Mouse (Mus musculus) lung, postnatal 0 days (tissue): ENCODE measurements at regions not wholly inside any gene's neighbourhood (a gene's known extent, or its start where the extent isn't known, plus 50 kb on each side); places are given as distances from the start of the nearest gene placed in this dataset.
"Not testable (repeated sequence)": the region's sequence is repeated elsewhere in the genome, so short reads cannot be mapped to it uniquely, and the experiment has no call there.

Experiments used
- ATAC-seq: fragments of 200-750 bp; cut with Nextera tagmentation; 2 replicates; pipeline ENCODE4 v1.8.0; 2017; ENCODE audit warnings: moderate library complexity
- DNase-seq: peaks from one replicate; pipeline ENCODE4 v3.0.0-alpha.2; 2016; ENCODE audit warnings: low spot score
- H3K27ac ChIP-seq: fragments of 300-500 bp; sonication (generic); 2 replicates; pipeline ENCODE4 v1.5.1; 2014; ENCODE audit warnings: antibody characterized with exemption, mild to moderate bottlenecking, low read length, mixed read lengths
- H3K27me3 ChIP-seq: fragments of 300-500 bp; sonication (generic); replicated peaks from 2 replicates; pipeline ENCODE4 v1.6.1; 2014; ENCODE audit warnings: low read length, mixed read lengths; ENCODE audit not compliant: insufficient read depth
- H3K36me3 ChIP-seq: fragments of 300-500 bp; sonication (generic); 2 replicates; pipeline ENCODE4 v1.6.1; 2014; ENCODE audit warnings: low read length, mixed read lengths; ENCODE audit not compliant: insufficient read depth
- H3K4me1 ChIP-seq: fragments of 300-500 bp; sonication (generic); 2 replicates; pipeline ENCODE4 v1.6.1; 2014; ENCODE audit warnings: antibody characterized with exemption, low read depth, low read length, mixed read lengths; ENCODE audit not compliant: insufficient read depth
- H3K4me2 ChIP-seq: fragments of 300-500 bp; sonication (generic); replicated peaks from 2 replicates; pipeline ENCODE4 v1.6.1; 2014; ENCODE audit warnings: low read depth, mild to moderate bottlenecking, low read length, moderate library complexity, mixed read lengths
- H3K4me3 ChIP-seq: fragments of 300-500 bp; sonication (generic); 2 replicates; pipeline ENCODE4 v1.5.1; 2014; ENCODE audit warnings: low read depth, low read length
- H3K9ac ChIP-seq: fragments of 300-500 bp; sonication (generic); replicated peaks from 2 replicates; pipeline ENCODE4 v1.6.1; 2014; ENCODE audit warnings: low read depth, mild to moderate bottlenecking
- H3K9me3 ChIP-seq: fragments of 300-500 bp; sonication (generic); 2 replicates; pipeline ENCODE4 v1.6.1; 2016; ENCODE audit warnings: low read length, mixed read lengths
- CTCF ChIP-seq: IDR thresholded peaks from 2 replicates; pipeline ENCODE4 v1.5.1; 2016; ENCODE audit warnings: antibody characterized with exemption, mild to moderate bottlenecking
- EP300 ChIP-seq: IDR thresholded peaks from 2 replicates; pipeline ENCODE4 v1.6.1; 2016; ENCODE audit warnings: antibody characterized with exemption, mild to moderate bottlenecking, control low read depth
- WGBS: fragments of 180-500 bp; shearing (Covaris S2); extraction: QIAGEN DNeasy Blood & Tissue Kit; methylation state at CpG from one replicate; pipeline ENCODE4 v1.1.7; 2014; 5-methylcytosine and 5-hydroxymethylcytosine counted together

- WGBS = no CpG with 5 or more reads among the region's 6 CpGs
These were observed 112.1 kb upstream of the Sipa1l1 start for GRCm38 (mm10) chr12:82056782-82057611.

GRCm38 (mm10) chr12:82064986-82065385, 104.1 kb upstream of the Sipa1l1 start:
- H3K27me3 ChIP-seq = no peaks in the 10 kb centered on the region
- H3K4me1 ChIP-seq = no peaks in the 10 kb centered on the region
- no peak overlapping the region for H3K9ac ChIP-seq
- no peak overlapping the region for H3K4me2 ChIP-seq
- no peak for TF ChIP-seq EP300
- TF ChIP-seq CTCF = no peak
- no peaks in the 10 kb centered on the region for H3K9me3 ChIP-seq
- no peak for ATAC-seq
- WGBS = 69% methylated on average over 3 of the region's 4 CpGs
- no peaks in the 10 kb centered on the region for H3K36me3 ChIP-seq
- H3K4me3 ChIP-seq = no peak overlapping the region
- no peak overlapping the region for H3K27ac ChIP-seq
- no peak for DNase-seq

More at GRCm38 (mm10) chr12:82056782-82057611, 112.1 kb upstream of the Sipa1l1 start:
- not testable (repeated sequence) for ATAC-seq, H3K27me3 ChIP-seq, DNase-seq, H3K27ac ChIP-seq, H3K4me1 ChIP-seq, H3K36me3 ChIP-seq, H3K9ac ChIP-seq, H3K4me3 ChIP-seq, H3K9me3 ChIP-seq, H3K4me2 ChIP-seq

GRCm38 (mm10) chr12:82066860-82067259, 102.3 kb upstream of the Sipa1l1 start:
- Histone ChIP-seq H3K4me3 (no peak overlapping the region), H3K27me3 (no peaks in the 10 kb centered on the region), H3K9me3 (no peaks in the 10 kb centered on the region), H3K4me1 (no peaks in the 10 kb centered on the region), H3K9ac (no peak overlapping the region), H3K36me3 (no peaks in the 10 kb centered on the region), H3K27ac (no peak overlapping the region), H3K4me2 (no peak overlapping the region)
- peak; percentile 61 for DNase-seq
- TF ChIP-seq CTCF = no peak
- no peak for TF ChIP-seq EP300
- ATAC-seq = peak; percentile 57; the same call in 1 of the 2 replicates
- 38% methylated on average over 4 of the region's 4 CpGs for WGBS

GRCm38 (mm10) chr12:82069621-82070020, 99.5 kb upstream of the Sipa1l1 start:
- no peak overlapping the region for H3K9ac ChIP-seq
- H3K4me1 ChIP-seq = no peaks in the 10 kb centered on the region
- no peak overlapping the region for H3K27ac ChIP-seq
- ATAC-seq (no peak), DNase-seq (no peak)
- H3K27me3 ChIP-seq = no peaks in the 10 kb centered on the region
- 72% methylated on average over 9 of the region's 9 CpGs for WGBS
- H3K4me3 ChIP-seq = no peak overlapping the region
- H3K9me3 ChIP-seq = no peaks in the 10 kb centered on the region
- no peaks in the 10 kb centered on the region for H3K36me3 ChIP-seq
- no peak for TF ChIP-seq EP300
- no peak for TF ChIP-seq CTCF
- H3K4me2 ChIP-seq = no peak overlapping the region

GRCm38 (mm10) chr12:82072810-82073465, 96.2 kb upstream of the Sipa1l1 start:
- ATAC-seq (no peak), DNase-seq (no peak)
- WGBS = 65% methylated on average over 13 of the region's 13 CpGs
- no peaks in the 10 kb centered on the region for H3K27me3 ChIP-seq
- no peak overlapping the region for H3K4me3 ChIP-seq
- TF ChIP-seq CTCF = no peak
- no peak for TF ChIP-seq EP300
- no peak overlapping the region for H3K27ac ChIP-seq
- H3K36me3 ChIP-seq = no peaks in the 10 kb centered on the region
- no peak overlapping the region for H3K4me2 ChIP-seq
- H3K9me3 ChIP-seq = no peaks in the 10 kb centered on the region
- no peak overlapping the region for H3K9ac ChIP-seq
- H3K4me1 ChIP-seq = no peaks in the 10 kb centered on the region

- Histone ChIP-seq H3K4me2 (no peak overlapping the region), H3K36me3 (no peaks in the 10 kb centered on the region), H3K27ac (no peak overlapping the region), H3K4me3 (no peak overlapping the region), H3K4me1 (no peaks in the 10 kb centered on the region), H3K9me3 (no peaks in the 10 kb centered on the region), H3K9ac (no peak overlapping the region), H3K27me3 (no peaks in the 10 kb centered on the region)
- no peak for ATAC-seq
- TF ChIP-seq EP300 (no peak), CTCF (no peak)
- DNase-seq = no peak
- 52% methylated on average over 13 of the region's 13 CpGs for WGBS
These were observed 93.5 kb upstream of the Sipa1l1 start for GRCm38 (mm10) chr12:82075479-82076221.
